Mouse (Mus musculus): ENCODE results near the gene Gm17617. TPM values are rescaled to one million over a fixed set of nuclear protein-coding genes. Genes with fewer than 3 reads are reported as not detected.

Gm17617 gene
- polyA plus RNA-seq (2015; fragmentation: Nextera tagmentation; extraction: Ambion mirVana) = not detected in 2 replicates

GRCm38 (mm10) chr13:55133448-55133847, at the start of gene Gm17617:
Gm17617 (minus strand) TSS chr13:55133548.

DNA sequence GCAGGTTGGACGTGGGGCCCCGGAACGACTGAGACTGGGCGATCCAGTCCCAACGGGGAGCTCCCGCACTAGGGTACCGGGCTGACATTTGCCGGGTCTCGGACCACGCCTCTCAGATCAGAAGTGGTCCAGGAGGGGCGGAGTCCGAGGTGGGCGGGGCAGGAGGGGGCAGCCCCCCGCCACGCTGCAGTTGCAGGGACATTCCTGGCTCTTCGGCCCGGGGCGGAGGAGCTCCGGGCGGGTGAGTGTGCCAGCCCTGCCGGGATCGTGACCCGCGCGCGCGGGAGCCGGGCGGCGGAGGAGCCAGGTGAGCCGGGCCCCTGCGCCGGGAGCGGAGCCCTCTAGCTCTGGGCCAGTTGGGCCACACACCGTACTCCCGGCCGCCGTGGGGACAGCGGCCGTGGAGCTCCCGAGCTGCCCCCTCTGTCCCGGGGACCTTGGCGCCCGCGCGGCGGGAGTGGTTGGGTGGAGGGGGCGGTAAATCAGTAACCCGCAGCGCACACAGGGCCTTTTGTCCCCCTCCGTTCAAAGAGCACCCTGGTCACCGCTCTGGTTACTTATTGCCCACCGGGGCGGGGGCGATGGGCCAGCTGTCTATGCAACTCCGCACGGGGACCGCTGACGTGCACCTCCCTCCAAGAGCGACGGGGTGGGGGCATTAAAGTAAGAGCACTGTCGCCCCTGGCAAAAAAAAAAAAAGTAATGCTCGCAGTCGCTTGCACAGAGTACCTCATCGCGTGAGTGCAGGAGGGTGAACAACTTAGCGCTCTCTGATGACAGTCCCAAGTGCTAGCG, 19.5 kb upstream of the Gm17617 start, which contains the start of gene Fgfr4:
Fgfr4 (plus strand) TSS at position 20 of the 795 bp plus-strand sequence.

DNA sequence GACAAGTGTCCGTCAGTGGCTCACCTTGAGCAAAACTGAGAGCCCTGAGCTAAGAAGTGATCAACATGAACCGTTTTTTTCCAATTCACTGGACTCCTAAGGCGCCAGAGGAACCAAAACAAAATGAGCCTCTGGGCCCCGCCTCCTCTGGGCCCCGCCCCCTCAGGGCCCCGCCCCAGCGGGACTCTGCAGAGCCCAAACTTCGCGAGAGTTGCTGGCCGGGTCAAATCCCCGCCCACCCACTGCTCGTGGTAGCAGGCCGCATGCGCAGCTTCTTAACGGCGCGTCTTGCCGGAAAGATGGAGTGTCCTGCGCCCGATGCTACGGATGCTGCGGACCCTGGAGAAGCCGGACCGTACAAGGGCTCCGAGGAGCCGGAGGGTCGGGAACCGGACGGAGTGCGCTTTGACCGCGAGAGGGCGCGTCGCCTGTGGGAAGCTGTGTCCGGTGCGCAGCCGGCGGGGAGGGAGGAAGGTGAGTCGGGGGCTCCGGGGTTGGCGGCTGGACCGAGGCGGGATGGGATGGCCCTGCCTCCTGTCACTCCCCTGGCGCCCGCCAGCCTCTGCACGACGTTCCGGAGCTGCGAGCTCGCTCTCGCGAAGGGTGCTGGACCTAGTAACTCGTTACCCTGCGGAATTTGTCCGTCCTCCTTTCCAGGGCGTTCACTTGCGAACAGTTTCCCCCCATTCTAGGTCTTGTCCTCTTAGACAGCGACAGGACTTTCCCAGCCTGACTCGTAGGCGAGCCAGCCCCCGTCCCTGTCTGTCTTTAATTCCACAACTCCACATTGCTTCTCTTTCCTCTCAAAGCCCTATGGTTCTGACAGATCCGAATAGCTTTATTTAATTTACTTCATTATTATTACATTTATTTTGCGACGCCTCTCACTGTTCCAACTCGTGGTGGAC, 28.0 kb downstream of the Gm17617 start, which contains the start of gene Zfp346:
Zfp346 (plus strand) TSS at position 267 of the 908 bp plus-strand sequence.

DNA sequence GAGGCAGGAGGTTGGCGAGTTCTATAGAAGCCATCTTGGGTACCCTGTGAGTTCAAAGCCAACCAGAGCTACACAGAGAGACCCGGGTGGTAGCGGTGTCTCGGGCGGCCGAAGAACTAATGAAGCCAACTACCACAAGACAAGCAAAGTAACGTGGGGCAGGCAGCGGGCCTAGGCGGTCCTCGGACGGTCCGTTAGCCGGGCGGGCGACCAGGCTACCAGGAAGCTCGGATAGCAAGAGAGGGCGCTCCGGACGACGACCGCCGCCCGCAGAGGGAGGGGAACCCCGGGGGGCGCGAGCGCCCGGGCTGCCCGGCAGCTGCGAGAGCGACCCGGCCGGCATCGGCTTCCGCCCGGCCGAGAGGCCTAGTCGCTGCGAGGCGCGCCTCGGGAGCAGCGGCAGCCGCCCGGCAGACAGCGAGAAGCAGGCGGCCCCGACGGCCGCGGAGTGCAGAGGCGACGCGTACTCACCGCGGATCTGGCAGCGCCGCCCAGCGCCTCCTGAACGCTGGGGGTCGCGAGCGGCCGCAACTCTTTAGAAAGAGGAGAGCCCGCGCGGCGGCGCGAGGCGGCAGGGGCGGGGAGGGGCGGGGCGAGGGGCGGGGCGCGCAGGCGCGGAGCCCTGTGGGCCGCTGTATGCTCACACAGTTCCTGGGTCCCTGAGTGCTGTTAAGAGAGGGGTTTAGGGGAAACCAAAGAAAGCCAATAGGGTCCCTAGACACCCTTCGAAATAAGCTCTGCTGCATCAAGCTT, 33.4 kb downstream of the Gm17617 start, which contains the start of gene Uimc1:
Uimc1 (minus strand) TSS at position 575 of the 753 bp plus-strand sequence.

Other genes with a start within 250 kb of the Gm17617 start
- 9.4 and 9.5 TPM in 2 replicates for gene Unc5a, start 184.1 kb downstream of the Gm17617 start, polyA plus RNA-seq (2015; fragmentation: Nextera tagmentation; extraction: Ambion mirVana)
- 1.8 and 2.5 TPM in 2 replicates for gene Hk3, start 112.2 kb downstream of the Gm17617 start, polyA plus RNA-seq (2015; fragmentation: Nextera tagmentation; extraction: Ambion mirVana)
- gene Uimc1, start 33.2 kb downstream of the Gm17617 start, polyA plus RNA-seq (2015; fragmentation: Nextera tagmentation; extraction: Ambion mirVana) = 15.9 and 18.4 TPM in 2 replicates
- gene Zfp346, start 28.2 kb downstream of the Gm17617 start, polyA plus RNA-seq (2015; fragmentation: Nextera tagmentation; extraction: Ambion mirVana) = 7.1 and 7.2 TPM in 2 replicates
- gene Fgfr4, start 19.1 kb upstream of the Gm17617 start, polyA plus RNA-seq (2015; fragmentation: Nextera tagmentation; extraction: Ambion mirVana) = 0.28 and 0.54 TPM in 2 replicates
- 36.3 and 38.2 TPM in 2 replicates for gene Nsd1, start 76.2 kb upstream of the Gm17617 start, polyA plus RNA-seq (2015; fragmentation: Nextera tagmentation; extraction: Ambion mirVana)
- 381 and 386 TPM in 2 replicates for gene Prelid1, start 187.0 kb upstream of the Gm17617 start, polyA plus RNA-seq (2015; fragmentation: Nextera tagmentation; extraction: Ambion mirVana)
- 53.5 and 60.3 TPM in 2 replicates for gene Rab24, start 188.4 kb upstream of the Gm17617 start, polyA plus RNA-seq (2015; fragmentation: Nextera tagmentation; extraction: Ambion mirVana)
- gene Mxd3, start 196.3 kb upstream of the Gm17617 start, polyA plus RNA-seq (2015; fragmentation: Nextera tagmentation; extraction: Ambion mirVana) = 8.5 and 9.3 TPM in 2 replicates
- 57.9 and 62.4 TPM in 2 replicates for gene Lman2, start 229.2 kb upstream of the Gm17617 start, polyA plus RNA-seq (2015; fragmentation: Nextera tagmentation; extraction: Ambion mirVana)
- gene Rgs14, start 236.2 kb upstream of the Gm17617 start, polyA plus RNA-seq (2015; fragmentation: Nextera tagmentation; extraction: Ambion mirVana) = 0.49 and 1.8 TPM in 2 replicates

Measured in urinary bladder, postnatal 0 days (tissue).